Mouse (Mus musculus) liver, adult 2 months (tissue): ENCODE results near the gene Gatd1. TPM values are rescaled to one million over a fixed set of nuclear protein-coding genes. Genes with fewer than 3 reads are reported as not detected.

ENCODE experiments used
- DNase-seq: peaks from one replicate; pipeline ENCODE4 v3.0.0-alpha.2; 2011; ENCODE audit warnings: low read depth, low spot score; ENCODE audit errors: extremely low read depth
- H3K27ac ChIP-seq: fragments of 200-500 bp; replicated peaks from 2 replicates; pipeline ENCODE4 v1.5.1; 2012; ENCODE audit warnings: low read depth, mild to moderate bottlenecking, control low read depth, inconsistent platforms, low read length; ENCODE audit not compliant: insufficient read depth
- H3K27me3 ChIP-seq: fragments of 200-500 bp; 2 replicates; pipeline ENCODE4 v1.6.1; 2012; ENCODE audit warnings: mild to moderate bottlenecking, moderate library complexity, low read length, inconsistent platforms; ENCODE audit not compliant: control insufficient read depth, insufficient read depth
- H3K36me3 ChIP-seq: fragments of 200-500 bp; 2 replicates; pipeline ENCODE4 v1.6.1; 2012; ENCODE audit warnings: low read length, inconsistent platforms; ENCODE audit not compliant: control insufficient read depth, insufficient read depth
- H3K4me1 ChIP-seq: fragments of 200-500 bp; 2 replicates; pipeline ENCODE4 v1.6.1; 2011; ENCODE audit warnings: low read length; ENCODE audit not compliant: control insufficient read depth, insufficient read depth
- H3K4me3 ChIP-seq: fragments of 200-500 bp; 2 replicates; pipeline ENCODE4 v1.5.1; 2011; ENCODE audit warnings: low read depth, mild to moderate bottlenecking, control low read depth, low read length, moderate library complexity; ENCODE audit not compliant: insufficient read depth
- H3K79me2 ChIP-seq: fragments of 200-500 bp; 2 replicates; pipeline ENCODE4 v1.6.1; 2012; ENCODE audit warnings: inconsistent platforms, mild to moderate bottlenecking, low read length, moderate library complexity; ENCODE audit not compliant: control insufficient read depth, insufficient read depth
- H3K9ac ChIP-seq: fragments of 200-500 bp; 2 replicates; pipeline ENCODE4 v1.6.1; 2012; ENCODE audit warnings: low read depth, mild to moderate bottlenecking, control low read depth, inconsistent platforms, low read length
- CTCF ChIP-seq: fragments of 200-500 bp; IDR thresholded peaks from 2 replicates; pipeline ENCODE4 v1.5.1; 2011; ENCODE audit warnings: low read depth, low read length, control low read depth
- POLR2A ChIP-seq: fragments of 200-500 bp; IDR thresholded peaks from 2 replicates; pipeline ENCODE4 v1.6.1; 2011; ENCODE audit warnings: low read length, control low read depth; ENCODE audit not compliant: insufficient read depth; ENCODE audit errors: extremely low read depth
- WGBS: fragments of 180-500 bp; shearing (Covaris S2); methylation state at CpG from one replicate; pipeline ENCODE4 v1.1.7; 2018; 5-methylcytosine and 5-hydroxymethylcytosine counted together
- polyA plus RNA-seq: library from polyadenylated mRNA; depleted of rRNA; stranded (reverse); fragments of >200 nt; gene quantifications from 2 replicates; pipeline ENCODE4 v1.2.3, GENCODE M21; 2012
- total RNA-seq: library from RNA; depleted of rRNA; stranded (reverse); fragments of >200 nt; gene quantifications from 2 replicates; pipeline ENCODE4 v1.2.3, GENCODE M21; 2014

Gatd1 gene
- total and polyA plus RNA-seq, 2 experiments = 15.1 to 36.2 TPM

- DNase-seq = peak; percentile 58
- no peak for TF ChIP-seq POLR2A
- TF ChIP-seq CTCF = no peak
- Histone ChIP-seq H3K79me2 (peaks cover 4% of the 10 kb centered on the region; the same call in 1 of the 2 replicates), H3K36me3 (peaks cover 2% of the 10 kb centered on the region; the same call in 1 of the 2 replicates), H3K4me1 (peaks cover 19% of the 10 kb centered on the region), H3K4me3 (peak within 1 kb of the TSS; percentile 45), H3K27me3 (no peaks in the 10 kb centered on the region), H3K9ac (peak within 1 kb of the TSS; percentile 69), H3K27ac (peak within 1 kb of the TSS; percentile 57)
- under 1% methylated on average over 25 of the region's 25 CpGs for WGBS
These were observed 29.9 kb upstream of the Gatd1 start, which contains the start of gene Pidd1 for GRCm38 (mm10) chr7:141443828-141444237. Pidd1 (minus strand) TSS chr7:141444025.

GRCm38 (mm10) chr7:141443081-141443821, 29.3 kb upstream of the Gatd1 start:
- peak; percentile 51 for DNase-seq
- peaks cover 4% of the 10 kb centered on the region; the same call in 1 of the 2 replicates for H3K79me2 ChIP-seq
- H3K27ac ChIP-seq = peak overlapping the region; percentile 17
- 22% methylated on average over 12 of the region's 12 CpGs for WGBS
- H3K4me1 ChIP-seq = peaks cover 15% of the 10 kb centered on the region
- peak overlapping the region; percentile 38 for H3K4me3 ChIP-seq
- H3K9ac ChIP-seq = peak overlapping the region; percentile 46
- TF ChIP-seq CTCF (peak; percentile 23; the same call in 1 of the 2 replicates), POLR2A (no peak)
- H3K36me3 ChIP-seq = 0 out of 2 replicates have a peak, but pooled peaks cover under 1% of the 10 kb centered on the region
- no peaks in the 10 kb centered on the region for H3K27me3 ChIP-seq

- Histone ChIP-seq H3K27ac (no peak overlapping the region), H3K36me3 (no peaks in the 10 kb centered on the region), H3K79me2 (no peaks in the 10 kb centered on the region; the same call in 1 of the 2 replicates), H3K27me3 (no peaks in the 10 kb centered on the region), H3K4me1 (peaks cover 15% of the 10 kb centered on the region), H3K9ac (no peak overlapping the region), H3K4me3 (no peak overlapping the region)
- DNase-seq = no peak
- no peak for TF ChIP-seq CTCF
- no peak for TF ChIP-seq POLR2A
- 97% methylated on average over 13 of the region's 13 CpGs for WGBS
These were observed 28.3 kb upstream of the Gatd1 start for GRCm38 (mm10) chr7:141442199-141442598.

GRCm38 (mm10) chr7:141441460-141441859, 27.5 kb upstream of the Gatd1 start:
- H3K27me3 ChIP-seq = no peaks in the 10 kb centered on the region
- TF ChIP-seq CTCF (no peak), POLR2A (no peak)
- H3K79me2 ChIP-seq = no peaks in the 10 kb centered on the region; the same call in 1 of the 2 replicates
- H3K9ac ChIP-seq = no peak overlapping the region
- no peaks in the 10 kb centered on the region for H3K36me3 ChIP-seq
- 97% methylated on average over 9 of the region's 9 CpGs for WGBS
- no peak overlapping the region for H3K27ac ChIP-seq
- peaks cover 15% of the 10 kb centered on the region for H3K4me1 ChIP-seq
- H3K4me3 ChIP-seq = no peak overlapping the region
- DNase-seq = no peak

GRCm38 (mm10) chr7:141440613-141441012, 26.7 kb upstream of the Gatd1 start:
- Histone ChIP-seq H3K4me3 (no peak overlapping the region), H3K4me1 (peaks cover 21% of the 10 kb centered on the region), H3K36me3 (no peaks in the 10 kb centered on the region), H3K27ac (no peak overlapping the region), H3K27me3 (no peaks in the 10 kb centered on the region), H3K79me2 (no peaks in the 10 kb centered on the region; the same call in 1 of the 2 replicates), H3K9ac (no peak overlapping the region)
- no peak for TF ChIP-seq POLR2A
- TF ChIP-seq CTCF = peak; percentile 77
- DNase-seq = peak; percentile 57
- WGBS = 8% methylated on average over 6 of the region's 6 CpGs

GRCm38 (mm10) chr7:141439811-141440210, 25.9 kb upstream of the Gatd1 start:
- H3K9ac ChIP-seq = no peak overlapping the region
- no peak overlapping the region for H3K4me3 ChIP-seq
- no peaks in the 10 kb centered on the region for H3K36me3 ChIP-seq
- H3K27ac ChIP-seq = no peak overlapping the region
- WGBS = 97% methylated on average over 11 of the region's 11 CpGs
- no peak for DNase-seq
- H3K79me2 ChIP-seq = no peaks in the 10 kb centered on the region; the same call in 1 of the 2 replicates
- no peaks in the 10 kb centered on the region for H3K27me3 ChIP-seq
- H3K4me1 ChIP-seq = peaks cover 24% of the 10 kb centered on the region
- no peak for TF ChIP-seq POLR2A
- no peak for TF ChIP-seq CTCF
